Mouse (Mus musculus) neural tube, embryonic 12.5 days (tissue): ENCODE data around the gene Arid3b. TPM values are rescaled to one million over a fixed set of nuclear protein-coding genes. Genes with fewer than 3 reads are reported as not detected.
A peak's percentile ranks its signal among the peaks of the same experiment; 100 is the strongest.

Experiments used
- ATAC-seq: fragments of 200-750 bp; cut with Nextera tagmentation; 2 replicates; pipeline ENCODE4 v1.8.0; 2017; ENCODE audit warnings: low read depth, mild to moderate bottlenecking, moderate TSS enrichment, moderate library complexity; ENCODE audit not compliant: low FRiP score
- H3K27ac ChIP-seq: fragments of 300-500 bp; sonication (generic); 2 replicates; pipeline ENCODE4 v1.5.1; 2016
- H3K27me3 ChIP-seq: fragments of 300-500 bp; sonication (generic); replicated peaks from 2 replicates; pipeline ENCODE4 v1.6.1; 2016; ENCODE audit warnings: mild to moderate bottlenecking
- H3K36me3 ChIP-seq: fragments of 300-500 bp; sonication (generic); 2 replicates; pipeline ENCODE4 v1.6.1; 2016; ENCODE audit warnings: mild to moderate bottlenecking
- H3K4me1 ChIP-seq: fragments of 300-500 bp; sonication (generic); 2 replicates; pipeline ENCODE4 v1.6.1; 2016
- H3K4me2 ChIP-seq: fragments of 300-500 bp; sonication (generic); replicated peaks from 2 replicates; pipeline ENCODE4 v1.6.1; 2016; ENCODE audit warnings: mild to moderate bottlenecking
- H3K4me3 ChIP-seq: fragments of 300-500 bp; sonication (generic); 2 replicates; pipeline ENCODE4 v1.5.1; 2016
- H3K9ac ChIP-seq: fragments of 300-500 bp; sonication (generic); 2 replicates; pipeline ENCODE4 v1.6.1; 2016; ENCODE audit warnings: mild to moderate bottlenecking
- H3K9me3 ChIP-seq: fragments of 300-500 bp; sonication (generic); 2 replicates; pipeline ENCODE4 v1.6.1; 2016; ENCODE audit warnings: mild to moderate bottlenecking
- WGBS: fragments of 180-500 bp; shearing (Covaris S2); methylation state at CpG from one replicate; pipeline ENCODE4 v1.1.7; 2016; 5-methylcytosine and 5-hydroxymethylcytosine counted together
- polyA plus RNA-seq: library from polyadenylated mRNA; unstranded; fragments of >200 nt; fragmentation: Nextera tagmentation; extraction: Ambion mirVana; gene quantifications from 2 replicates; pipeline ENCODE4 v1.2.1, GENCODE M21; 2016

Arid3b gene
- polyA plus RNA-seq, 1 experiment from 2014 or later = 21.0 TPM

DNA sequence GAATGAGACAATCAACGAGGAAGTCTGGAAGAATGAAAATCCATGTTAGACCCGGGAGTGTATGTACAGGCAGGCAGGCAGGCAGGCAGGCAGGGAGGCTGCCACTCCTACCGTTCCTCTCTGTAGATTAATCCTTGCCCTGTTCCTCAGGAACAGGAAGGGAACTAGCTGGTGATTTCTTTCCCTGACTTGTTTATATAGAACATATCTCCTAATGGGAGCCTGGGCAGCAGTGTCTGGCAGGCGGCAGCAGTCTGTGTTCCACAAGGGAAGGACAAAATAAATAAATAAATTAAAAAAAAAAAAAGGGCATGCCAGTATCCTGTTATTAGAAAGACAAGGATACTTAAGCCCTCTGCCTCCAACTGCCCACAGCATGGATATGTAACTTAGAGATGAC lies 32.8 kb downstream of the Arid3b start:
- no peak for ATAC-seq
- H3K36me3 ChIP-seq = peaks cover 11% of the 10 kb centered on the region; the same call in 1 of the 2 replicates
- no peak overlapping the region for H3K9ac ChIP-seq
- H3K9me3 ChIP-seq = no peaks in the 10 kb centered on the region
- H3K4me3 ChIP-seq = no peak overlapping the region
- no peak overlapping the region for H3K27ac ChIP-seq
- H3K27me3 ChIP-seq = no peaks in the 10 kb centered on the region
- 7% methylated on average over 4 of the region's 4 CpGs for WGBS
- H3K4me2 ChIP-seq = no peak overlapping the region
- H3K4me1 ChIP-seq = peaks cover 34% of the 10 kb centered on the region

DNA sequence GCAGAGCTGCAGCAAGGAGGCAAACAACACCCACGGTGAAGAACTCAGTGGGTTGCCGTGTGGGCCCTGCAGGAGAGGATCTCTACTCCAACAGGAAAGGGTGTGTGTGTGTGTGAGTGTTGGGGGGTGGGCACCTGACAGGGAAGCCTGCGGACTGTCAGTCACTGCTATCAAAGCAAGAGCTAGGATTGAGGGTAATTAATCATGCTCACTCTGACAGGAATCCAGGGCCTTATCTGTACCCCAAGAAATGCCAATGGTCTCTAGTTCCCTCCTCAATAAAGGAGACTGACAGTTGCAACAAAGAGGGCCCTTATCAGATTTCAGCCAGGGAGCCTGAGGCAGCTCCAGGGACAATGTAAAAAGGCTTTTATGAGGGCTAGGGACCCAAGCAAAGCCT lies 33.5 kb downstream of the Arid3b start:
- ATAC-seq = no peak
- no peak overlapping the region for H3K27ac ChIP-seq

DNA sequence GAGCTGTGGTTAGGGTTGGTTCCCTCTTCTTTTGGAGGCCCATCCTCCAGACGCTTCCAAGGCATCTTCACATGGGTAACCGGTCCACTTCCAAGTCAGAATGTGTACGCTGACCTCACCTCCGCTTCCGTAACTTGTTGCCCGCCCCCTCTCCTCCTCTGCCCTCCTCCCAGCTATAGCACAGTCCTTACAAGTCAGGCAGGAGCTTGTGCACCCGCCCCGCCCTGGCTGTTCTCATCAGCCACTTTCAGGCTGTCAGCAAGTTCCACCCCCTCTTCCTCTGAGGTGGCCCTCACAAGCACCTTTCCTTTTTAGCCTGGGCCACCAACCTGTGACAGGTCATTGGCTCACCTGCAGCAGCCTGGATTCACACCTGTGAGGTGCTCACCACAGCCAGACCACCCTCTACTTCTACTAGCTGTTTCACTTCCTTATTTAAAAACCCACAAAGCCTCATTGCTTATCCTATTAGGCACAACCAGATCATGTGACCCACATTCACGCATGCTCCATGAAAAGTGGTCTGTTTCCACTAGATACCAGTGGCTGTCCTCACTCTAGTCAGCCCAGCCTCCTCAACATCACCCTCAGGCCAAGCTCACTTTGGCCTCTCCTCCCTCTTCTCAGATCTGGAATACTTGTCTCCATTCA lies 36.1 kb downstream of the Arid3b start:
- Histone ChIP-seq H3K4me3 (no peak overlapping the region), H3K9ac (no peak overlapping the region), H3K4me1 (peaks cover 20% of the 10 kb centered on the region), H3K36me3 (peaks cover 35% of the 10 kb centered on the region), H3K27ac (no peak overlapping the region), H3K9me3 (no peaks in the 10 kb centered on the region), H3K4me2 (no peak overlapping the region), H3K27me3 (no peaks in the 10 kb centered on the region)
- no peak for ATAC-seq
- 86% methylated on average over 9 of the region's 9 CpGs for WGBS

More for the DNA sequence above, 33.5 kb downstream of the Arid3b start:
- H3K9ac ChIP-seq = no peak overlapping the region
- no peaks in the 10 kb centered on the region for H3K9me3 ChIP-seq
- H3K4me1 ChIP-seq = peaks cover 39% of the 10 kb centered on the region
- no peak overlapping the region for H3K4me2 ChIP-seq
- 6% methylated on average over 3 of the region's 3 CpGs for WGBS
- H3K27me3 ChIP-seq = no peaks in the 10 kb centered on the region
- peaks cover 12% of the 10 kb centered on the region; the same call in 1 of the 2 replicates for H3K36me3 ChIP-seq
- no peak overlapping the region for H3K4me3 ChIP-seq

DNA sequence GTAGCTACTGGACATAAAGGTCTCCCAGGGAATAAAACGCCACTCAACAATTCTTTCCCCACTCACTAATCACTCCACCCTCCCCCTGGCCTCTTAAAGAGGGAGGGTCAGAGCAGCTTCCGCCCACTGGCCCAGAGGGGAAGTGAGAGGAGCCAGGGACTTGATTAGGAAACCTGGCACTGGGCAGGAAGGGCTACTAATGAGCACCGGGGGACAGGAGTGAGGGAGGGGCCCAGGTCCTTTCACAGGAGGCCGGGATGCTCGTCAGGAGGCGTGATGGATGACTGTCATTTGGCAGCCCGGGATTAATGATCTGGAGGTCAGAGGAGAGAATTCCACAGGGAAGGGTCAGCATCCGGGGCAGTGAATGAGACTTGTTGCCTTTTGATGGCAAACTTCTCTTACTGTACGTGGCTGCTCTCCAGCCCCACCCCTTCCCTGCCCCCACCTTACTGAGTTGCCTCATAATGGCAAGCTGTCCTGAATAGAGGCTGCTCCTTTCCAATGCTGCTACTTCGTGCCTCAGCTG lies 37.8 kb downstream of the Arid3b start:
- Histone ChIP-seq H3K4me2 (0 out of 2 replicates have a peak overlapping the region, but pooled peaks have one; percentile 16), H3K4me1 (peaks cover 18% of the 10 kb centered on the region), H3K4me3 (no peak overlapping the region), H3K9me3 (no peaks in the 10 kb centered on the region), H3K9ac (no peak overlapping the region), H3K27ac (no peak overlapping the region), H3K27me3 (no peaks in the 10 kb centered on the region), H3K36me3 (peaks cover 46% of the 10 kb centered on the region)
- no peak for ATAC-seq
- WGBS = 5% methylated on average over 10 of the region's 10 CpGs

DNA sequence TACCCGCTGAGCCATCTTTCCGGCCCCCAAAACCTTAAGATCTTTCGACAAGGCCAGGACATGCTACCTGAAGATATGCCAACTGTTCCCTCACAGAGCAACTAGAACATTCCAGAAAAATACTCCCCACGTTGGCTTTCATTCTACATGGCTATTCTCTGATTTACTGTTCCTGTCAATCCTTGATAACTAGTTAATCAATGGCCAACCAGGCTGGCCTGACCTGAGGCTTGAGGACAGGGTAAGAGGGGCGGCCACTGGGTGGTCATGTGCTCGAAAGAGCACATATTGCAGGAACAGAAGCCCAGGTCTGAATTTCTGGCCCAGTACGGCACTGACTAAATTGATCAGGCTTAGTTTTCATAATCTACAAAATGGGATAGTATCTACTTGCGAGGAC lies 39.1 kb downstream of the Arid3b start:
- no peak overlapping the region for H3K4me3 ChIP-seq
- no peak for ATAC-seq
- no peak overlapping the region for H3K4me2 ChIP-seq
- H3K27me3 ChIP-seq = no peaks in the 10 kb centered on the region
- H3K9me3 ChIP-seq = no peaks in the 10 kb centered on the region
- H3K36me3 ChIP-seq = peaks cover 59% of the 10 kb centered on the region
- 94% methylated on average over 8 of the region's 8 CpGs for WGBS
- peaks cover 8% of the 10 kb centered on the region for H3K4me1 ChIP-seq
- H3K9ac ChIP-seq = no peak overlapping the region
- H3K27ac ChIP-seq = no peak overlapping the region

DNA sequence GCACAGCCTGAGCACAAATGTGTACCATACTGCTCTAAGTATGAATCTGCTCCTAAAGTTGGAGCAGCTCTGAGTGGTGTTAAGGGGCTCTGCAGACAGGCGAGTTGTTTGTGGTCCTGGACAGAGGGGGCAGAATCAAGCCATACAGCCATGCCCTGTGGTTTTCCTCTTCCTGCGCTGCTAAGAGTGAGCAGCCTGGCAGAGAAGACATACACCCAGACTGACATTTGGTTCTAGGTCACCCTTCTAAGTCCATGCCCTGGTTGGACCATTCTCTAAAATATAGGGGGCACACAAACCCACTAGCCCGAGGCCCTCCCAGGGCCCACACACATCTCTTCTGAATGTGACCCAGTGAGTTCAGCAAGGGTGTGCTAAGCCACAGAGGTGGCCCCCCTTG lies 46.9 kb downstream of the Arid3b start:
- no peaks in the 10 kb centered on the region for H3K27me3 ChIP-seq
- H3K27ac ChIP-seq = no peak overlapping the region
- no peak overlapping the region for H3K9ac ChIP-seq
- H3K4me1 ChIP-seq = no peaks in the 10 kb centered on the region
- no peak for ATAC-seq
- WGBS = 87% methylated on average over 3 of the region's 3 CpGs
- H3K9me3 ChIP-seq = no peaks in the 10 kb centered on the region
- no peak overlapping the region for H3K4me3 ChIP-seq
- no peak overlapping the region for H3K4me2 ChIP-seq
- peaks cover 52% of the 10 kb centered on the region for H3K36me3 ChIP-seq

DNA sequence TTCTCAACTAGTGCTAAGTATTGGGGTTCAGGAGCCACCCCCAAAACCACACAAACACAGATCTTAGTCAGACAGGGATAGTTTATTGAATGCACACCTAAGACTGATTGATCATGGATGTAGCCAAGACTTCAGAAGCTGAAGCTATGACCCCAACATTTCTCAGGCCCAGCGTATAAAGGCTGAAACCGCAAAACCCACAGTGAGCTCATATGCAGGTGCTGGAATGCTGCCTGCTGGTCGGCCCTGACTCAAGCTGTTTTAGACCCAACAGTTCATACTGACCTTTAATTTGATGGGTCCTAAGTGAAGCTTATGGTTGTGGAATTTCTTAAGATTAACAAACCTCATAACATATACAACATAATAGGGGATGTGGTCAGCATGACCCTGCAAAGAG lies 53.9 kb downstream of the Arid3b start:
- WGBS = 95% methylated on average over 3 of the region's 3 CpGs
- ATAC-seq = no peak

DNA sequence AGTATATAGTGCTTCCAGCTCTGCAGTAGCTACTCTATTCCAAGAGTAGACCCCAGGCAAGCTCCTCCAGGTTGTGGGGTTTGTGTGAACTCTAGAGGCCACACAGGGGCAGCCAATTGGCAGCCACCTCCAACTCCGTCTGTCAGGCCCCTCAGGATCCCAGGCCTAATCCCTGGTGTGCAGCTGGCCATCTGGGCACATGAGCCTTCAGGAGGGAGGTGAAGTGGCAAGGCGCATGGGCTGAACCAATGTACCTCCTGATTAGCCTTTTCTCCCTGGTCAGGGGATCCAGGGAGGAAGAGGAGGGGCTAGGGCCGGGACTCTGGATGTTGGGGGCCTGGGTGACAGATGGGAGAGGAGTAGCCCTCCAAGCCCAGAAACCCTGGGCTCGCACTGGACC lies 60.9 kb downstream of the Arid3b start:
- Histone ChIP-seq H3K4me1 (no peaks in the 10 kb centered on the region), H3K9me3 (no peaks in the 10 kb centered on the region), H3K36me3 (no peaks in the 10 kb centered on the region), H3K4me3 (no peak overlapping the region), H3K9ac (no peak overlapping the region), H3K27me3 (no peaks in the 10 kb centered on the region), H3K27ac (no peak overlapping the region), H3K4me2 (no peak overlapping the region)
- WGBS = 70% methylated on average over 4 of the region's 4 CpGs
- ATAC-seq = no peak

More for the DNA sequence above, 53.9 kb downstream of the Arid3b start:
- H3K27ac ChIP-seq = no peak overlapping the region
- H3K4me2 ChIP-seq = no peak overlapping the region
- H3K27me3 ChIP-seq = no peaks in the 10 kb centered on the region
- H3K4me3 ChIP-seq = no peak overlapping the region
- no peaks in the 10 kb centered on the region for H3K4me1 ChIP-seq
- H3K36me3 ChIP-seq = no peaks in the 10 kb centered on the region
- no peak overlapping the region for H3K9ac ChIP-seq
- H3K9me3 ChIP-seq = no peaks in the 10 kb centered on the region

DNA sequence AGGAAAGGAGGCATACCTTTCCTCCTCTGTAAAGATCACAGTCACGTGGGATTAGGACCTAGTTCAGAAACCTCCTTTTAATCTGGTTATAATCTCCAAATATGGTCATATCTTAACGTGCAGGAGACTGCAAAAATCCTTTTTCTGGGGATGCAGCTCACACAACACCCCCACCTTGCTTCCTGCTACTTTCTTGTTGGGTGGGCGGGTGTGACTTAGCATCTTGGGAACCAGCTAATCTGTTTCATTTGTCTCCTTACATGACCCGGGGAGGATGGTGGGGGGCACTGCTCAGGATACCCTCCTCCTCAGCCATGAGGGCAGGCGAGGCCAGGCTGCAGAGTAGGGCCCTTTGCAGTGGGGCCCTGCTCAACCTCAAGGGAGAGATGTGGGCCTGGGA lies 61.6 kb downstream of the Arid3b start:
- Histone ChIP-seq H3K9me3 (no peaks in the 10 kb centered on the region), H3K4me2 (no peak overlapping the region), H3K36me3 (no peaks in the 10 kb centered on the region), H3K9ac (no peak overlapping the region), H3K27me3 (no peaks in the 10 kb centered on the region), H3K4me1 (no peaks in the 10 kb centered on the region), H3K27ac (no peak overlapping the region), H3K4me3 (no peak overlapping the region)
- no peak for ATAC-seq
- WGBS = 81% methylated on average over 5 of the region's 5 CpGs

DNA sequence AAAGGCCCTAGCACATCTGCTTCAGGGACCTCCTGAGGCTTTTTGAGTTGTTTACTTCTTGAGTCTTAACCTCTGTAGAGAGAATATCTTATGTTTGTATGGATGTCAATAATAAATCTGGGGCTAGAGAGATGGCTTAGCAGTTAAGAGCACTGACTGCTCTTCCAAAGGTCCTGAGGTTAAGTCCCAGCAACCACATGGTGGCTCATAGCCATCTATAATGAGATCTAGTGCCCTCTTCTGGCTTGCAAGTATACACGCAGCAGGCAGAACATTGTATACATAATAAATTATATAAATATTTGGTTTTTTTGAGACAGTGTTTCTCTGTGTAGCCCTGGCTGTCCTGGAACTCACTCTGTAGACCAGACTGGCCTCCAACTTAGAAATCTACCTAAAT lies 62.4 kb downstream of the Arid3b start:
- Histone ChIP-seq H3K4me3 (no peak overlapping the region), H3K36me3 (no peaks in the 10 kb centered on the region), H3K27ac (no peak overlapping the region), H3K9me3 (no peaks in the 10 kb centered on the region), H3K4me2 (no peak overlapping the region), H3K9ac (no peak overlapping the region), H3K4me1 (no peaks in the 10 kb centered on the region), H3K27me3 (no peaks in the 10 kb centered on the region)
- no peak for ATAC-seq
- 10% methylated on average over 1 of the region's 1 CpGs for WGBS

DNA sequence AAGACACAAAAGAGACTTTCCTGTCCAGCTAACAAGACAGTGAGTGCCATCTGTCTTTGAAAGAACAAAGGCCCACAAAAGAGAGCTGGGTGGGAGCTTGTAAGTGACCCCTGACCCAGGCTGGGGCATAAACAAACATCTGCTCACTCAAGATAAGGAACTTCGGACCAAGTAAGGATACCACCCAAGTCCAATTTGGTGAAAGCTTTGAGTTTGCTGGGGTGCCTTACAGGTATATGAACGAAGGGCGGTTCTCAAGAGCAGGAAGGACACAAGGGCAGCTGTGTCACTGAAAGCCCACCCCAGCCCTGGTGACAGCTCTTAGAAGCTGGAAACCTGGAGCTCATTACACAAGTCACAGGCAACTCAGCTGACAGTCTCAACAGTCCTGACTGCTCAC lies 62.8 kb downstream of the Arid3b start:
- H3K4me2 ChIP-seq = no peak overlapping the region
- 78% methylated on average over 3 of the region's 3 CpGs for WGBS
- H3K4me1 ChIP-seq = no peaks in the 10 kb centered on the region

DNA sequence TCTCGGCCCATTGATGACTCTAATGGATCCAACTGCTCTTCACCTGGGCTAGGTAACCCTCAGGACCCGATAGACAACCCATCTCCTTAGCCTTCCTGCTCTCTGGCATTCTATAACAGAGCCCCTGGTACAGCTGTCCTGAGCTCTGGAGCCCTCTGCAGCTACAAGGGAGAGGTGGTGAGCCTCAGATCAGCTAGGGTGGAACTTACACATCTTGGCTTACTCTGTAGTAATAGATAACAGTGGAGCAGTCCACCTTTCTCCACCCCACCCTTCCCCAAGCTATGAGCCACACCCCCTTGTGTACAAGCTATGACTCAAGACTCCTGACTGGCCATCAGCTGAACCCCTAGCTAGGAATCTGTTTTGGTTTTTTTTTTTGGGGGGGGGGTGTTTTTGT lies 65.8 kb downstream of the Arid3b start:
- peaks cover 8% of the 10 kb centered on the region for H3K4me1 ChIP-seq
- no peaks in the 10 kb centered on the region for H3K9me3 ChIP-seq
- WGBS = 93% methylated on average over 2 of the region's 2 CpGs
- no peaks in the 10 kb centered on the region for H3K36me3 ChIP-seq
- no peak for ATAC-seq
- H3K27ac ChIP-seq = no peak overlapping the region
- H3K4me3 ChIP-seq = no peak overlapping the region
- no peaks in the 10 kb centered on the region for H3K27me3 ChIP-seq
- H3K4me2 ChIP-seq = no peak overlapping the region
- no peak overlapping the region for H3K9ac ChIP-seq

More for the DNA sequence above, 62.8 kb downstream of the Arid3b start:
- Histone ChIP-seq H3K9ac (no peak overlapping the region), H3K27me3 (no peaks in the 10 kb centered on the region), H3K9me3 (no peaks in the 10 kb centered on the region), H3K36me3 (no peaks in the 10 kb centered on the region), H3K4me3 (no peak overlapping the region), H3K27ac (no peak overlapping the region)
- ATAC-seq = no peak

DNA sequence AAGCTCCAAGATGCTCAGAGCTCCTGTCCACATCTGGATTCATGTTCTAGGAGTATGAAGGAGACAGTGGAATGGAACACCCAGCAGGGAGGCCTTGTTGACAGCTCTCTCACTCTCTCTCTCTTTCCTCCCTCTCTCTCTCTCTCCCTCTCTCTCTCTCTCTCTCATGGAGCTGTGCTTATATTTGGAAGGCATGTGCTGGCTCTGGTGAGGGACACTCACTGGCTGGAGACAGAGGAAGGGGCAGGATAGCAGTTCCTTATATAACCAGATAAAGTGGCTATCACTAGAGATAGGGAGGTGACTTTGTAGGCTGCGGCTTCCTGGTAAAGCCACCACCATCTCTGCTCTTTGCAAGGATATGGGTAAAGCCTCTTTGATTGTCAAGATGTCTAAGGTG lies 66.4 kb downstream of the Arid3b start:
- Histone ChIP-seq H3K27ac (no peak overlapping the region), H3K4me1 (peaks cover 8% of the 10 kb centered on the region), H3K9ac (no peak overlapping the region), H3K9me3 (no peaks in the 10 kb centered on the region), H3K4me2 (no peak overlapping the region), H3K27me3 (no peaks in the 10 kb centered on the region), H3K36me3 (no peaks in the 10 kb centered on the region), H3K4me3 (no peak overlapping the region)
- whole genome bisulfite sequencing = 87% methylated on average over 1 of the region's 1 CpGs
- no peak for ATAC-seq
